Mouse (Mus musculus): Measurements from ENCODE around the gene Tmem211. TPM values are rescaled to one million over a fixed set of nuclear protein-coding genes. Genes with fewer than 3 reads are reported as not detected.
A peak's percentile ranks its signal among the peaks of the same experiment; 100 is the strongest.

The Tmem211 gene
- polyA plus RNA-seq, 1 experiment: not detected

DNA sequence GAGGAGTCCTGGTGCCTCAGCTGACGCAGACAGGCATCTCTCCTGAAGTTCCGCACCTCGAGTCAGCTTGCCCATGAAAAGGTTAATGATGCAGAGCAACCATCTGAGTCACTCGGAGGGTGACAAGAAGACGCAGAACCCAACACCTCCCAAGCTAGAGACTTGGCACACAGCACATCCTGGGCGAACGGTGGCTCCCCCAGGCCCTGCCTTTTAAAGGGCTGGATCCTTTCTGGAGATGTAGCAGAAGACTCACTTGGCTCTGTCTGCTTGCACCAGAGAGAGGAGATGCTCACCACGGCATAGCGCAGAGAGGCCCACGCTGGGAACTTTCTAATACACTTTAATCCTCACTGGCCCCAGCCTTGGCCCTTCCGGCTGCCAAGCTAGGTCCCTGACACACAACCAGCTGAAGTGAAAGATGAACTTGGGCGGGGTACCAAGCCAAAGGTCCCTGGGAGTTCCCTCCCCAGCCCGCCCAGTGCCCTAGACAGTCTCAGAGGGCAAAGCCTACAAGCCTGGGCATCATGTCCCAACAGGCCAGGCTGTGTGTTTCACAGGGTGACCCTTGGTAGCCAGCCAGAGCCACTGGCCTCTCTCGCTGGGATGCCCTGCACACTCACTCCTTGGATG lies 10.3 kb upstream of the Tmem211 start:
- Histone ChIP-seq H3K4me3 (ENCODE audit: insufficient read depth, poor library complexity, severe bottlenecking) (peak overlapping the region; percentile 6), H3K36me3 (ENCODE audit: control insufficient read depth, insufficient read depth) (no peaks in the 10 kb centered on the region)
- no peak for TF ChIP-seq MAX (IDR thresholded peaks at IDR 0.05)
- no peak for TF ChIP-seq MYOG (IDR thresholded peaks at IDR 0.05; ENCODE audit: control insufficient read depth, extremely low read depth, insufficient read length)

GRCm38 (mm10) chr5:113217076-113217475 lies 9.6 kb upstream of the Tmem211 start:
- Histone ChIP-seq H3K36me3 (ENCODE audit: control insufficient read depth, insufficient read depth) (no peaks in the 10 kb centered on the region), H3K27me3 (ENCODE audit: control insufficient read depth, insufficient read depth, insufficient read length) (no peaks in the 10 kb centered on the region), H3K79me3 (ENCODE audit: low read depth) (peaks cover 4% of the 10 kb centered on the region), H3ac (ENCODE audit: control insufficient read depth, insufficient read length, low read depth) (no peak overlapping the region), H3K79me2 (ENCODE audit: control insufficient read depth, insufficient read depth) (peaks cover 19% of the 10 kb centered on the region), H3K4me3 (ENCODE audit: insufficient read depth, poor library complexity, severe bottlenecking) (no peak overlapping the region)
- no peak for TF ChIP-seq USF1 (IDR thresholded peaks at IDR 0.05; ENCODE audit: low read depth)
- no peak for TF ChIP-seq MYOG (IDR thresholded peaks at IDR 0.05; ENCODE audit: control insufficient read depth, extremely low read depth, insufficient read length)
- TF ChIP-seq FOSL1 (IDR thresholded peaks at IDR 0.05; ENCODE audit: insufficient read depth, low read length, poor library complexity, severe bottlenecking): no peak
- TF ChIP-seq CTCF (IDR thresholded peaks at IDR 0.05; ENCODE audit: control insufficient read depth, insufficient read depth, insufficient read length): no peak
- TF ChIP-seq MYOD1 (IDR thresholded peaks at IDR 0.05; ENCODE audit: control insufficient read depth, insufficient read length, low read depth): no peak

More for the DNA sequence above, 10.3 kb upstream of the Tmem211 start:
- Histone ChIP-seq H3K79me2 (ENCODE audit: control insufficient read depth, insufficient read depth) (peaks cover 23% of the 10 kb centered on the region), H3ac (ENCODE audit: control insufficient read depth, insufficient read length, low read depth) (no peak overlapping the region), H3K27me3 (ENCODE audit: control insufficient read depth, insufficient read depth, insufficient read length) (no peaks in the 10 kb centered on the region), H3K79me3 (ENCODE audit: low read depth) (peaks cover 5% of the 10 kb centered on the region)

DNA sequence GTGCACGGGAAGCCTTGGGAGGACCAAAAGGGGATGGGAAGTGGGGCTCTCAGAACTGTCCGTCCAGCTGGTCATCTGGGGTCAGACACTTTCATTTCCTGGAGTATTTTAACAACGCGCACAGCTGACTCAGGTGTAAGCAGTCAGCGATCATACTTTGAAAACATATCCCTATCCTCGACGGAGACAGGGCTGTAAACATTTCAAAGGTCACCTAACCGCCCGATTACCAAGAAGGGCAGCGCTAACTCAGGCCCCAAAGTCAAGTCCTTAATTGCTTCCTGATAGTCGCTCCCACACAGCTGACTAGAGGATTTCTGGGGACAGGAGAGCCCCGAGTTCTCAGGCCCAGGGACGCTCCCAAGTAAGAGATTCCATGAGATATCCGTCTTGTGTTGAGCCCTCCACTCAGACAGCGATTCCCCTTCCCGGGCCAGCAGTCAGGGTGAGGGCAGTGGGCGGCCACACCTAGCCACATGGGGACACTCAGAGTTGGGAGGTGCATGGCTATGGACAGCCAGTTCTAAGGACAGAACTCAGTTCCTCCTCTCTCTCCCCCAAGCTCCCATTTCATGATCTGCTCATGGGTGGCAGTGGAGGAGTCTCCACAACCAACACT lies 8.0 kb upstream of the Tmem211 start:
- TF ChIP-seq MYOD1 (IDR thresholded peaks at IDR 0.05; ENCODE audit: control insufficient read depth, insufficient read length, low read depth): no peak
- no peak for TF ChIP-seq MAX (IDR thresholded peaks at IDR 0.05)
- no peak for TF ChIP-seq CTCF (IDR thresholded peaks at IDR 0.05; ENCODE audit: control insufficient read depth, insufficient read depth, insufficient read length)
- no peak for TF ChIP-seq USF1 (IDR thresholded peaks at IDR 0.05; ENCODE audit: low read depth)
- TF ChIP-seq CEBPB (IDR thresholded peaks at IDR 0.05; ENCODE audit: low read depth): no peak
- TF ChIP-seq FOSL1 (IDR thresholded peaks at IDR 0.05; ENCODE audit: insufficient read depth, low read length, poor library complexity, severe bottlenecking): no peak
- TF ChIP-seq MYOG (IDR thresholded peaks at IDR 0.05; ENCODE audit: control insufficient read depth, extremely low read depth, insufficient read length): no peak
- H3K36me3 ChIP-seq (ENCODE audit: control insufficient read depth, insufficient read depth): no peaks in the 10 kb centered on the region
- peaks cover 8% of the 10 kb centered on the region for H3K79me2 ChIP-seq (ENCODE audit: control insufficient read depth, insufficient read depth)
- H3K79me3 ChIP-seq (ENCODE audit: low read depth): no peaks in the 10 kb centered on the region
- no peaks in the 10 kb centered on the region for H3K27me3 ChIP-seq (ENCODE audit: control insufficient read depth, insufficient read depth, insufficient read length)
- H3ac ChIP-seq (ENCODE audit: control insufficient read depth, insufficient read length, low read depth): no peak overlapping the region
- H3K4me3 ChIP-seq (ENCODE audit: insufficient read depth, poor library complexity, severe bottlenecking): no peak overlapping the region

DNA sequence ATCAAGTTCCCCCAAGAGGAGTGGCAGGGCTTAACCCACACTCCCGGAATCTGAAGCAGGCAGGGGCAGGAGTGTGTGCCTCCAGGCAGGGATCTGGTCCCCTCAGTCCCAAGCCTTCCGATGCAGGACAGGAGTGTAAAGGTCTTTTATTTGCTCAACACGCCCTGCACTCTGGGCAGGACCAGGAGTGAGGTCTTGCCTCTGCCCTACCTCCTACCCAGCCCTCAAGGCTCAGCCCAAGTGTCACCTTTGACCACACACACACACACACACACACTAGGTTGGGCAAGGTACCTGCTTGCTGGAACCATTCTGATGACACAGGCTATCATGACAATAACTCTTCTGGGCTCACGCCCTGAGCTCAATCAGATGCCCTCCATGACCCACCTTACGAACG lies 7.3 kb upstream of the Tmem211 start:
- no peaks in the 10 kb centered on the region for H3K36me3 ChIP-seq (ENCODE audit: control insufficient read depth, insufficient read depth)
- TF ChIP-seq CTCF (IDR thresholded peaks at IDR 0.05; ENCODE audit: control insufficient read depth, insufficient read depth, insufficient read length) (no peak), CEBPB (IDR thresholded peaks at IDR 0.05; ENCODE audit: low read depth) (no peak), FOSL1 (IDR thresholded peaks at IDR 0.05; ENCODE audit: insufficient read depth, low read length, poor library complexity, severe bottlenecking) (no peak), USF1 (IDR thresholded peaks at IDR 0.05; ENCODE audit: low read depth) (no peak), MAX (IDR thresholded peaks at IDR 0.05) (no peak), MYOG (IDR thresholded peaks at IDR 0.05; ENCODE audit: control insufficient read depth, extremely low read depth, insufficient read length) (no peak), MYOD1 (IDR thresholded peaks at IDR 0.05; ENCODE audit: control insufficient read depth, insufficient read length, low read depth) (no peak)
- no peak overlapping the region for H3K4me3 ChIP-seq (ENCODE audit: insufficient read depth, poor library complexity, severe bottlenecking)
- H3K79me3 ChIP-seq (ENCODE audit: low read depth): no peaks in the 10 kb centered on the region
- no peaks in the 10 kb centered on the region for H3K27me3 ChIP-seq (ENCODE audit: control insufficient read depth, insufficient read depth, insufficient read length)
- peaks cover under 1% of the 10 kb centered on the region for H3K79me2 ChIP-seq (ENCODE audit: control insufficient read depth, insufficient read depth)
- H3ac ChIP-seq (ENCODE audit: control insufficient read depth, insufficient read length, low read depth): no peak overlapping the region

GRCm38 (mm10) chr5:113219876-113220275 lies 6.8 kb upstream of the Tmem211 start:
- Histone ChIP-seq H3K4me3 (ENCODE audit: insufficient read depth, poor library complexity, severe bottlenecking) (no peak overlapping the region), H3K27me3 (ENCODE audit: control insufficient read depth, insufficient read depth, insufficient read length) (no peaks in the 10 kb centered on the region), H3K36me3 (ENCODE audit: control insufficient read depth, insufficient read depth) (no peaks in the 10 kb centered on the region), H3K79me2 (ENCODE audit: control insufficient read depth, insufficient read depth) (no peaks in the 10 kb centered on the region), H3ac (ENCODE audit: control insufficient read depth, insufficient read length, low read depth) (no peak overlapping the region), H3K79me3 (ENCODE audit: low read depth) (no peaks in the 10 kb centered on the region)
- no peak for TF ChIP-seq FOSL1 (IDR thresholded peaks at IDR 0.05; ENCODE audit: insufficient read depth, low read length, poor library complexity, severe bottlenecking)
- TF ChIP-seq CEBPB (IDR thresholded peaks at IDR 0.05; ENCODE audit: low read depth): no peak
- TF ChIP-seq CTCF (IDR thresholded peaks at IDR 0.05; ENCODE audit: control insufficient read depth, insufficient read depth, insufficient read length): no peak
- TF ChIP-seq MYOD1 (IDR thresholded peaks at IDR 0.05; ENCODE audit: control insufficient read depth, insufficient read length, low read depth): no peak
- no peak for TF ChIP-seq MAX (IDR thresholded peaks at IDR 0.05)
- TF ChIP-seq USF1 (IDR thresholded peaks at IDR 0.05; ENCODE audit: low read depth): no peak
- TF ChIP-seq MYOG (IDR thresholded peaks at IDR 0.05; ENCODE audit: control insufficient read depth, extremely low read depth, insufficient read length): no peak

All from C2C12 (cell line).